Mouse (Mus musculus) neural tube, embryonic 14.5 days (tissue): ENCODE data around the gene Tyro3. TPM values are rescaled to one million over a fixed set of nuclear protein-coding genes. Genes with fewer than 3 reads are reported as not detected.
A peak's percentile ranks its signal among the peaks of the same experiment; 100 is the strongest.

Source experiments
- ATAC-seq: fragments of 200-750 bp; cut with Nextera tagmentation; 2 replicates; pipeline ENCODE4 v1.8.0; 2017; ENCODE audit warnings: low read depth, mild to moderate bottlenecking, moderate TSS enrichment, moderate library complexity
- H3K27ac ChIP-seq: fragments of 300-500 bp; sonication (generic); 2 replicates; pipeline ENCODE4 v1.5.1; 2014; ENCODE audit warnings: low read depth, mild to moderate bottlenecking, control low read depth, low read length, moderate library complexity, mixed read lengths
- H3K27me3 ChIP-seq: fragments of 300-500 bp; sonication (generic); 2 replicates; pipeline ENCODE4 v1.6.1; 2014; ENCODE audit warnings: low read length; ENCODE audit not compliant: control insufficient read depth, insufficient read depth
- H3K36me3 ChIP-seq: fragments of 300-500 bp; sonication (generic); 2 replicates; pipeline ENCODE4 v1.6.1; 2014; ENCODE audit warnings: low read length, mixed read lengths; ENCODE audit not compliant: control insufficient read depth, insufficient read depth
- H3K4me1 ChIP-seq: fragments of 300-500 bp; sonication (generic); 2 replicates; pipeline ENCODE4 v1.6.1; 2014; ENCODE audit warnings: low read length; ENCODE audit not compliant: control insufficient read depth, insufficient read depth
- H3K4me2 ChIP-seq: fragments of 300-500 bp; sonication (generic); 2 replicates; pipeline ENCODE4 v1.6.1; 2014; ENCODE audit warnings: mild to moderate bottlenecking, low read depth, low read length, control low read depth
- H3K4me3 ChIP-seq: fragments of 300-500 bp; sonication (generic); 2 replicates; pipeline ENCODE4 v1.5.1; 2014; ENCODE audit warnings: low read depth, low read length, control low read depth, mixed read lengths
- H3K9ac ChIP-seq: fragments of 300-500 bp; sonication (generic); replicated peaks from 2 replicates; pipeline ENCODE4 v1.6.1; 2014; ENCODE audit warnings: low read depth, mild to moderate bottlenecking, control low read depth, low read length, mixed read lengths
- H3K9me3 ChIP-seq: fragments of 300-500 bp; sonication (generic); 2 replicates; pipeline ENCODE4 v1.6.1; 2016; ENCODE audit warnings: low read length; ENCODE audit not compliant: control insufficient read depth
- WGBS: fragments of 180-500 bp; shearing (Covaris S2); extraction: QIAGEN DNeasy Blood & Tissue Kit; methylation state at CpG from one replicate; pipeline ENCODE4 v1.1.7; 2014; 5-methylcytosine and 5-hydroxymethylcytosine counted together
- polyA plus RNA-seq: library from polyadenylated mRNA; unstranded; fragments of >200 nt; fragmentation: Nextera tagmentation; extraction: Ambion mirVana; gene quantifications from 2 replicates; pipeline ENCODE4 v1.2.1, GENCODE M21; 2014

Tyro3 gene
- polyA plus RNA-seq: 18.7 and 21.6 TPM in 2 replicates

DNA sequence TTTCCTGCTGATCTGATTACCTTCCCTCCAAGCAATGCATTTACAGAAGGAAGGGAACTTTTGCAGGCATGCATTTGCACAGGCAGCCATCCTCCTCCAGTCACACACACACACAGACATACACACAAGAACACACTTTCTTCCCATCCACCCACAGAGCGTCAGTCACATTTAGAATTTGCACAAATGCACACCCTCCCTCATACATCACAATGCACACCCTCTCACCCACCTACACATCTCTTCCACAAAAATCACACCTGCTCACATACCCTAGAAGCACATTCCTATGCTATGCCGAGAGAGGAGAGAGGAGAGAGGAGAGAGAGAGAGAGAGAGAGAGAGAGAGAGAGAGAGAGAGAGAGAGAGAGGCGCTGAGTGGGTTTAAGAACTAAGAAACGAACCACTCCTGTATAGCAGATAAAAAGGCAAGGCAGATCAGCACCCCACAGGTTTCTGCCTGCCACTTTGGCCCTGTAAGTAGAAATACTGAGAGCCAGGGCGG, at the start of gene Tyro3:
Gene Tyro3, plus strand, starts transcription at position 455 of the 505 bp plus-strand sequence.
- Histone ChIP-seq H3K36me3 (no peaks in the 10 kb centered on the region), H3K9me3 (no peaks in the 10 kb centered on the region), H3K27ac (no peak within 1 kb of the TSS), H3K27me3 (peaks cover 3% of the 10 kb centered on the region; the same call in 1 of the 2 replicates), H3K4me1 (peaks cover 11% of the 10 kb centered on the region), H3K4me2 (no peak within 1 kb of the TSS), H3K9ac (no peak within 1 kb of the TSS), H3K4me3 (no peak within 1 kb of the TSS)
- WGBS: 78% methylated on average over 5 of the region's 5 CpGs
- no peak for ATAC-seq

- no peaks in the 10 kb centered on the region for H3K9me3 ChIP-seq
- WGBS: 78% methylated on average over 13 of the region's 13 CpGs
- 0 out of 2 replicates have a peak, but pooled peaks cover 3% of the 10 kb centered on the region for H3K4me1 ChIP-seq
- no peak overlapping the region for H3K4me3 ChIP-seq
- no peak overlapping the region for H3K4me2 ChIP-seq
- H3K9ac ChIP-seq: no peak overlapping the region
- ATAC-seq: no peak
- H3K27me3 ChIP-seq: peaks cover 10% of the 10 kb centered on the region; the same call in 1 of the 2 replicates
- no peak overlapping the region for H3K27ac ChIP-seq
- H3K36me3 ChIP-seq: no peaks in the 10 kb centered on the region
These were observed 48.3 kb upstream of the Tyro3 start for GRCm38 (mm10) chr2:119749260-119749659.

DNA sequence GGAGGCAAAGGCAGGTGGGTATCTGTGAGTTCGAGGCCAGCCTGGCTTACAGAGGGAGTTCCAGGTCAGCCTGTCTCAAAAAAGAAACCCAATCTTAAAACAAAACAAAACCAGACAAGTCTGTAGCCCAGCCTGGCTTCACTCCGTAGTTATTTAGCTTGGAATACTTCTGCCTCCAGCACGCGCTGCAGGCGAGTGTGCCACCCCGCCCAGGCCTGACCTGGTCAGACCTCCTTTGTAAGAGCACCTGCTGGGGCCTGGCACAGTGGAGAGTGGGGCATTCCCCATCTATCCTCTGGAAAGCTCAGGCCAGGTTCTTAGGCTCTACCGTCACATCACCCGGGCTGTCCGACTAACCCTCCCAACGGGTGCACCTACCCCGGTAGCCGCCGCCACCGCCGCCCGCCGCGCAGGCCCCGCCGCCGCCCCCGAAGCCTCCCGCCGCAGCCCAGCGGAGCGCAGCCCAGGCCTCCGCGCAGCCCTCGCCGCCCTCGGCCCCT, 39.9 kb upstream of the Tyro3 start:
- Histone ChIP-seq H3K4me3 (peak overlapping the region; percentile 54), H3K4me2 (peak overlapping the region; percentile 98), H3K36me3 (no peaks in the 10 kb centered on the region), H3K4me1 (peaks cover 13% of the 10 kb centered on the region), H3K27me3 (peaks cover 35% of the 10 kb centered on the region), H3K27ac (no peak overlapping the region), H3K9ac (peak overlapping the region; percentile 53), H3K9me3 (no peaks in the 10 kb centered on the region)
- peak; percentile 55; the same call in 1 of the 2 replicates for ATAC-seq
- WGBS: 3% methylated on average over 26 of the region's 31 CpGs

DNA sequence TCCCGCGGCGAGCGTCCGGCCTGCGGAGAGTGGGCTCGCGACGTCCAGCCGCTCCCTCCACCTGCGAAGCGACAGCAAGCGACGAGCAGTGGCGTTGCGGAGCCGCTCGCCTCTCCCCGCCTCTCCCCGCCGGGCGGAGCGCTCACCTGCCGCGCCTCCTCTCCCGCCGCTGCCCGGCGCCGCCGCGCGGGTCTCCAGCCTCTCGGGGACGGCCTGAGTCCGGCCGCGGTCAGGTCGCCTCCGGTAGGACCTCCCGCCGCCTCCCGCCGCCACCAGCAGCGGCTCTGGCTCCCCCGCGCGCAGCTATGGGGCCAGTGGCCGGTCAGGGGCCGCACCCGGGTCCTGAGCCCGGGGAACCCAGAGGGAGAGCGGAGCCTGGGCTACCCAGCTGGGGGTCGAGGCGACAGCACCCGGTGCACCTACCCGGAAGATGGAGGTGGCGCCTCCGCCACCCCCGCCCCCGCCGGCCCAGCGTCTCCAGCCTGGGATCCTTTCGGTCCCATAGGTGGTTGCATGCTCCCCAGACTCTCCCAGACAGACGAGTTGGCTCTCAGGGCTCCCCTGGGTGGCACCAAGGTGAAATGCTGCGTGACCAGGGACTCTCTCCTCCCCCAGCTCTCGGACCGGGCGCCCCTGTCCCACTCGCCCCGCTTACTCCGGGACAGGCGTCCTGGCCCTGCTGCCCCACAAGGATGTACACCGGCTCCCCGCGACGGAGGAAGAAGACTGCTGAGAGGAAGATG, 39.3 kb upstream of the Tyro3 start:
- peaks cover 13% of the 10 kb centered on the region for H3K4me1 ChIP-seq
- H3K27ac ChIP-seq: no peak overlapping the region
- peak overlapping the region; percentile 53 for H3K9ac ChIP-seq
- peak overlapping the region; percentile 54 for H3K4me3 ChIP-seq
- H3K9me3 ChIP-seq: no peaks in the 10 kb centered on the region
- H3K36me3 ChIP-seq: no peaks in the 10 kb centered on the region
- ATAC-seq: peak; percentile 59
- under 1% methylated on average over 62 of the region's 77 CpGs for WGBS
- peaks cover 35% of the 10 kb centered on the region for H3K27me3 ChIP-seq
- peak overlapping the region; percentile 98 for H3K4me2 ChIP-seq

GRCm38 (mm10) chr2:119758844-119759835, 38.4 kb upstream of the Tyro3 start:
- H3K4me3 ChIP-seq: peak overlapping the region; percentile 54
- peaks cover 35% of the 10 kb centered on the region for H3K27me3 ChIP-seq
- WGBS: 7% methylated on average over 44 of the region's 44 CpGs
- peak overlapping the region; percentile 53; the same call in 1 of the 2 replicates for H3K9ac ChIP-seq
- H3K36me3 ChIP-seq: 0 out of 2 replicates have a peak, but pooled peaks cover 6% of the 10 kb centered on the region
- H3K27ac ChIP-seq: no peak overlapping the region
- 0 out of 2 replicates have a peak, but pooled peaks have one; percentile 26 for ATAC-seq
- no peaks in the 10 kb centered on the region for H3K9me3 ChIP-seq
- peak overlapping the region; percentile 98 for H3K4me2 ChIP-seq
- peaks cover 13% of the 10 kb centered on the region for H3K4me1 ChIP-seq

DNA sequence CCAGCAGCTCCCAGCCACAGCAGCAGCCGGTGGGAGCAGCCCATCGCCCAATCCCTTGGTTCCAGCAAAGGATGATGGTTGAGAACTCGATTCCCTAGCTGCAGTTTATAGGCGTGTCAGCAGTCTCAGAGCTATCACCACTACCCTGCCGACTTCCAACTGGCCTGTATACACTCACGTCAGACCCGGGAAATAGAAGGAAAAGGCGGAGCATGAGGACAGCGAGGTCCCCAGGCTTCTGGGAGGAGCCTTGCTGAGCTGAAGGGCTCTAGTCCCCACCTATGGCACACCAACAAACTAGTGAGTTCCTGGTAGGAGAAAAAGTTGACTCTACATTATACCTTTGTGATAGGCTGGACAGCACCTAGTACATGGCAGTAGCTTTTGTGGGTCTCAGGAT, 37.3 kb upstream of the Tyro3 start, which contains the start of gene Ltk:
Gene Ltk, minus strand, starts transcription at position 181 of the 400 bp plus-strand sequence.
- Histone ChIP-seq H3K36me3 (peaks cover 11% of the 10 kb centered on the region; the same call in 1 of the 2 replicates), H3K4me2 (no peak within 1 kb of the TSS), H3K27ac (no peak within 1 kb of the TSS), H3K9ac (no peak within 1 kb of the TSS), H3K4me3 (peak within 1 kb of the TSS; percentile 54; the same call in 1 of the 2 replicates), H3K4me1 (peaks cover 13% of the 10 kb centered on the region), H3K9me3 (no peaks in the 10 kb centered on the region), H3K27me3 (peaks cover 35% of the 10 kb centered on the region)
- 10% methylated on average over 9 of the region's 9 CpGs for WGBS
- no peak for ATAC-seq

- H3K9me3 ChIP-seq: no peaks in the 10 kb centered on the region
- no peak overlapping the region for H3K9ac ChIP-seq
- ATAC-seq: no peak
- H3K4me2 ChIP-seq: no peak overlapping the region
- 85% methylated on average over 1 of the region's 1 CpGs for WGBS
- peaks cover 13% of the 10 kb centered on the region for H3K4me1 ChIP-seq
- peaks cover 11% of the 10 kb centered on the region for H3K36me3 ChIP-seq
- no peak overlapping the region for H3K27ac ChIP-seq
- H3K27me3 ChIP-seq: peaks cover 32% of the 10 kb centered on the region
- H3K4me3 ChIP-seq: no peak overlapping the region
These were observed 35.3 kb upstream of the Tyro3 start for GRCm38 (mm10) chr2:119762276-119762675.

DNA sequence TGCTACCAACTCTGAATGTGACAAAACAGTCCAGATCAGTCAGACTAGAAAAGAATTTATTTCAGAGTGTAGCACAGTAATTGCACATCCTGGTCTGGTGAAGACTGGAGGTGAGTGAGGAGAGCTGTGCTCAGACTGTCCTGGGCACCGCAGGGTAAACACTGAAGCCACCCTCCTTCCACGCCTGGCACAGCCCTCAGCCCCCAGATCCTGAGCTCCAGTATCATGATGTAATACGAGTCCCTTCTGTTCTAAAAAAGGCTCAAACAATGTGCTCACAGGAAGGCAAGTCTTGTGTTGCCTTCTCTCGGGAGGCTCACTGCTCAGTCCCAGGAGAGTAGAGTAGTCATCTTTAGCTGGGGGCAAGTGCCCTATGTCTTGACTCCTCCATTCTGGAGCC, 33.6 kb upstream of the Tyro3 start:
- ATAC-seq: no peak

More for the DNA sequence above, 33.6 kb upstream of the Tyro3 start:
- Histone ChIP-seq H3K9me3 (no peaks in the 10 kb centered on the region), H3K4me1 (no peaks in the 10 kb centered on the region), H3K4me2 (no peak overlapping the region), H3K27me3 (peaks cover 16% of the 10 kb centered on the region), H3K9ac (no peak overlapping the region), H3K4me3 (no peak overlapping the region), H3K27ac (no peak overlapping the region), H3K36me3 (peaks cover 22% of the 10 kb centered on the region)
- WGBS: 83% methylated on average over 4 of the region's 4 CpGs
